ENCODE assay signal across 19 mouse cellular contexts in genomic region chr12:29642915-29643314, GRCm38 (mm10).
DNase-seq lines count a peak whose midpoint lies in the region; ATAC-seq lines count a peak whose summit lies in the region.
"Had no signal": no experiment of that assay in that cellular context is flagged by ENCODE, and none has a peak within 500 bp of the region (broad histone marks: within the 10 kb centered on the region; RNA-seq: fewer than 3 reads in every experiment).

No protein-coding gene starts in this region.

- 0 out of 2 replicates have a peak overlapping the region, but pooled peaks have one; percentile 9 for H3K27ac ChIP-seq in forebrain, embryonic 10.5 days
- peak overlapping the region; percentile 33; the same call in 1 of the 2 replicates for H3K27ac ChIP-seq in forebrain, embryonic 12.5 days
- peak overlapping the region; percentile 78 for H3K27ac ChIP-seq in hindbrain, embryonic 14.5 days
- H3K27ac ChIP-seq in midbrain, embryonic 15.5 days: peak overlapping the region; percentile 74
- H3K27ac ChIP-seq: heart, embryonic 13.5 days; left cerebral cortex, adult 2 months; limb, embryonic 15.5 days had no signal

- WGBS in forebrain, embryonic 10.5 days: 12% methylated on average over 4 of the region's 4 CpGs
- 2% methylated on average over 4 of the region's 4 CpGs for WGBS in forebrain, embryonic 12.5 days
- WGBS in hindbrain, embryonic 14.5 days: 13% methylated on average over 4 of the region's 4 CpGs
- whole genome bisulfite sequencing in midbrain, embryonic 15.5 days: 3% methylated on average over 4 of the region's 4 CpGs

- no peak overlapping the region for H3K4me2 ChIP-seq in forebrain, embryonic 12.5 days
- H3K4me2 ChIP-seq in hindbrain, embryonic 14.5 days (replicated peaks): no peak overlapping the region
- H3K4me2 ChIP-seq in midbrain, embryonic 15.5 days: no peak overlapping the region
- H3K4me2 ChIP-seq: heart, embryonic 13.5 days; limb, embryonic 15.5 days had no signal

- H3K9ac ChIP-seq in forebrain, embryonic 12.5 days: no peak overlapping the region
- peak overlapping the region; percentile 31 for H3K9ac ChIP-seq in hindbrain, embryonic 14.5 days
- no peak overlapping the region for H3K9ac ChIP-seq in midbrain, embryonic 15.5 days
- H3K9ac ChIP-seq: heart, embryonic 13.5 days; limb, embryonic 15.5 days had no signal

- peak; percentile 73; the same call in 1 of the 2 replicates for ATAC-seq in forebrain, embryonic 12.5 days (ENCODE audit: low FRiP score)
- ATAC-seq in hindbrain, embryonic 14.5 days (ENCODE audit: low FRiP score): peak; percentile 81
- peak; percentile 38; the same call in 1 of the 2 replicates for ATAC-seq in midbrain, embryonic 15.5 days (replicated peaks)
- no peak for ATAC-seq in granulocyte monocyte progenitor cell, adult 5-6 weeks (replicated peaks; ENCODE audit: poor library complexity, severe bottlenecking)
- ATAC-seq in erythroid progenitor cell, adult 5-6 weeks (replicated peaks; ENCODE audit: low FRiP score, poor library complexity, severe bottlenecking): no peak
- ATAC-seq: CD4-positive, CD25-positive, alpha-beta regulatory T cell, adult 4 months had no signal

- intact Hi-C loops in heart, postnatal 14 days (cut with DNase I): no loop called here
- intact Hi-C loops in left cerebral cortex, postnatal 4 days (cut with DNase I): no loop called here

- no peaks in the 10 kb centered on the region for H3K27me3 ChIP-seq in forebrain, embryonic 10.5 days (ENCODE audit: poor library complexity, severe bottlenecking)
- no peaks in the 10 kb centered on the region for H3K27me3 ChIP-seq in forebrain, embryonic 12.5 days
- H3K27me3 ChIP-seq in hindbrain, embryonic 14.5 days (ENCODE audit: control insufficient read depth, insufficient read depth, low read length): no peaks in the 10 kb centered on the region
- no peaks in the 10 kb centered on the region for H3K27me3 ChIP-seq in midbrain, embryonic 15.5 days (replicated peaks)
- H3K27me3 ChIP-seq: heart, embryonic 13.5 days; limb, embryonic 15.5 days had no signal

- no peak for DNase-seq in forebrain, embryonic 10.5 days (ENCODE audit: extremely low spot score, low spot score)
- peak; percentile 44 for DNase-seq in hindbrain, embryonic 14.5 days (ENCODE audit: low spot score)
- DNase-seq in heart, postnatal 14 days: no peak
- DNase-seq in left cerebral cortex, postnatal 4 days: no peak
- DNase-seq: adrenal gland, postnatal 10 days; gastrocnemius, postnatal 25 days; kidney, adult 8-10 months; lung, adult 18-20 months; lung, postnatal 36 days; right cerebral cortex, postnatal 4 days; thymus, postnatal 25 days had no signal

- no peaks in the 10 kb centered on the region for H3K36me3 ChIP-seq in forebrain, embryonic 10.5 days (replicated peaks)
- H3K36me3 ChIP-seq in forebrain, embryonic 12.5 days (replicated peaks): no peaks in the 10 kb centered on the region
- peaks cover 22% of the 10 kb centered on the region; the same call in 1 of the 2 replicates for H3K36me3 ChIP-seq in hindbrain, embryonic 14.5 days (replicated peaks; ENCODE audit: control insufficient read depth, insufficient read depth)
- no peaks in the 10 kb centered on the region; the same call in 1 of the 2 replicates for H3K36me3 ChIP-seq in midbrain, embryonic 15.5 days (replicated peaks)
- H3K36me3 ChIP-seq: heart, embryonic 13.5 days; limb, embryonic 15.5 days had no signal

- H3K4me3 ChIP-seq in forebrain, embryonic 10.5 days: no peak overlapping the region
- no peak overlapping the region for H3K4me3 ChIP-seq in forebrain, embryonic 12.5 days (replicated peaks)
- H3K4me3 ChIP-seq in hindbrain, embryonic 14.5 days (replicated peaks; ENCODE audit: low read length): no peak overlapping the region
- H3K4me3 ChIP-seq in midbrain, embryonic 15.5 days: no peak overlapping the region
- H3K4me3 ChIP-seq: heart, embryonic 13.5 days; left cerebral cortex, adult 2 months; limb, embryonic 15.5 days had no signal

- no peaks in the 10 kb centered on the region for H3K9me3 ChIP-seq in forebrain, embryonic 10.5 days
- no peaks in the 10 kb centered on the region for H3K9me3 ChIP-seq in forebrain, embryonic 12.5 days
- H3K9me3 ChIP-seq in hindbrain, embryonic 14.5 days (ENCODE audit: control insufficient read depth, low read length): no peaks in the 10 kb centered on the region
- H3K9me3 ChIP-seq in midbrain, embryonic 15.5 days: no peaks in the 10 kb centered on the region
- H3K9me3 ChIP-seq: heart, embryonic 13.5 days; limb, embryonic 15.5 days had no signal

- H3K4me1 ChIP-seq in forebrain, embryonic 10.5 days: peaks cover 14% of the 10 kb centered on the region; the same call in 1 of the 2 replicates
- H3K4me1 ChIP-seq in forebrain, embryonic 12.5 days: peaks cover 14% of the 10 kb centered on the region; the same call in 1 of the 2 replicates
- peaks cover 35% of the 10 kb centered on the region for H3K4me1 ChIP-seq in hindbrain, embryonic 14.5 days (replicated peaks; ENCODE audit: control insufficient read depth, insufficient read depth, low read length)
- H3K4me1 ChIP-seq in midbrain, embryonic 15.5 days: peaks cover 31% of the 10 kb centered on the region
- H3K4me1 ChIP-seq: heart, embryonic 13.5 days; limb, embryonic 15.5 days had no signal

Comparison
In these comparisons a context has a peak if more than half of its experiments do, and no peak if none do; other contexts are left out.
1. H3K27ac ChIP-seq: peak in every context shown above with its lines; median percentile 78 in hindbrain, embryonic 14.5 days; 74 in midbrain, embryonic 15.5 days; 33 in forebrain, embryonic 12.5 days; 9 in forebrain, embryonic 10.5 days.
2. ATAC-seq: peak in forebrain, embryonic 12.5 days (single experiment), hindbrain, embryonic 14.5 days (single experiment) and midbrain, embryonic 15.5 days (single experiment); none in granulocyte monocyte progenitor cell, adult 5-6 weeks (single experiment) and erythroid progenitor cell, adult 5-6 weeks (single experiment).